Mouse (Mus musculus): ENCODE measurements at regions not wholly inside any gene's neighbourhood (a gene's known extent, or its start where the extent isn't known, plus 50 kb on each side); places are given as distances from the start of the nearest gene placed in this dataset.

DNA sequence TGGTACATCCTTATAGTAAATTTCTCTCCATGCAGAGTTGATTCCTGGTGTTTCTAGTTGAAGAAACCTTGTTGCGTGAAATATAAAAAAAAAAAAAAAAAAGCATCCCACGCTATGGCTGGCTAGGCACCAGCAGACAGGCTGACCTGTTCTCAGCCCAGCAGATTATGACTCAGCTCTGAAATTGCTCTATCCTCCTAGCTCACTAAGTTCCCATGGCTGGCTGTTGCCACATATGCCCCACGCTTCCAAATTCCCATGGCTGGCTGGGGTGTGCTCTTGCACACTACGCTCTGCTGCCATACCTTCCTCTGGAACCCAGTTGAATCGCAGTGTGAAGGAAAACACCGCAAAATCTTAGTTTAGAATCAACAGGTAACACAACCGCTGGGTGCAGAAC lies 270.1 kb downstream of the Mid1ip1 start:
- no peak for DNase-seq (ENCODE audit: low read depth, low spot score)

DNA sequence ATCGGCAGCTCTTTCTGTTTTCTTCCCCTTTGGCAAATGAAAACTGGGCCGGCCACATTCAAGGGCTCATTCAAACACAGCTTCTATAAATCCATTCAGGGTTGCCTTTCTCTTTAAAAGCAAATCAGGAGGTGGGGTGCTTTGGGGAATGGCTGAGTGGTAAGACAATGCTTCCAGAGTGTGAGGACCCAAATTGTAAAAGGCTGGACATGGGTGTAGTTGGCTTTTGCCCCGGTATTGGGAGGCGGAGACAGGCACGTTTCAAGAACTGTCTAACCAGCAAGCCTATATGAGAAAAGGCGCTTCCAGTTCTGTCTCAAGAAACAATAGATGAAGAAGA lies 277.0 kb downstream of the Mid1ip1 start:
- DNase-seq (ENCODE audit: low read depth, low spot score) = no peak

DNA sequence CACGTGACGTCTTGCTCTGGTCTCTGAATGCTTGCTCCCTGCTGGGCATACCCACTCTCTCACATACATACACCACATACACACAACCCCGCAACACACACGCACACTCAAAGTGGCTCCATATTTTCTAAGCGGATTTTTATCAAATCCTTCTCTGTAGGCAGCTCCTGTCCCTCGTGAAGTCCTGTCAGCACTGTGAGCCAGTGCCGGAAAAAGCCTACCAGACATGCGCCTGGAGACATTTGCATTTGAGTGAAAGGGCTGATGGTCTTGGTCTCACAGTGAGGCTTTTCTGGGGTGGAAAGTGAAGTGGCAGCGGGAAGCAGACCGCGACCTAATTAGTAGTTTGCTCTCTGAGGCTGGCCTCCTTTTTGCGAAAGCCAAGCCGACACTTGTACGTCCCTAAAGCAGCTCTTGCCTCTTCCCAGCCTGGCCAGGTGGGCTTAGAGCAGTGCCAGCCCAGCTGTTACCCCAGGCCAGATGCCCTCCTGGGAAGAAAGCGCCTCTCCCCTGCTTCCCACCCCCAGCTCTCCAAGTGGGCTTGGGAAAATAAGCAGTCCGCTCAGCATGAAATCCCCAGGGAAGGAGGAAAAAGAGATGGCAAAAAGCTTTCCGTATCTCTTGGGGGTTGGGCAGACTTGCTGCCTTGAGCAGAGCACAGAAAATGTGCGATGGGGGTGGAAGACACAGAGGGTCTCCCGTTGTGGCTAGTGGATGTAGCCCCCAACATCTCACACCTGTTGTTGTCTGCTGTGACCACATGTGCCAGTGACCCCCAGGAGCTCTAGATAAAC lies 277.6 kb downstream of the Mid1ip1 start:
- DNase-seq (ENCODE audit: low read depth, low spot score) = no peak

DNA sequence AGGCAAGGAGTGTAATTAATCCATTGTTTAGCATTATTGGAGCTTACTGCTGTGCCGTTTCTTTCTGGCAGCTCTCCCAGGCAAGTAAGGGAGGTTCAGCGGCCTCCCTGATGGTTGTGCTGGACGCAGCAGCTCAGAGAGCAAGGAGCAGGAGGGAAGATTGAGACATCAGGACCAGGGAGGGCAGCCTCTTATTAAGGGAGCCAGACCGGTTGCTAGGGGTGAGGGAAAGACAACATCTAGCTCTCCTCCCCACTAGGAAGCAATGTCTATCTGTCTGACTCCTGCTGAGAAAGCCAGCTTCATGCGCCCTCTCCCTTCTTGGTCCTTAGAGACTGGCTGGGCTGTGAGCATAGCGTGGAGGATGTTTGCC lies 278.2 kb downstream of the Mid1ip1 start:
- DNase-seq (ENCODE audit: low read depth, low spot score) = no peak

DNA sequence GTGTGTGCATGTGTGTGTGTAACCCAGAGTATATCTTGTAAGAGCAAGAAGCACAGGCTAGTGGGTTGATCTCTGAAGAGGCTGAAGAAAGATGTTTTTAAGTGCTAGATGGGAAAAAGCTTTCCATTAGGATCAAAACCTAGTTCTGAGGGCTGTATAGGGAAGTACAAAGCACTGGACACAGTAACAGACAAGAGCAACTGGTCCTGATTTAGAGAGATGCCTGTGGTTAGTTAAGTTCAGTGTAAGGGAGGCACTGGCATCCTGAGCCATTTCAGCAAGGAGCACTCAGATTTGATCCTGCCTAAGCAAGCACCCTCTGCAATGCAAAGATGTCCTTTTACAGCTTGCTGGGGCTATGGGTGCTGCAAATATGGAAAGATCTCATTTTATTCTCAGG lies 280.1 kb downstream of the Mid1ip1 start:
- DNase-seq (ENCODE audit: low read depth, low spot score) = no peak

DNA sequence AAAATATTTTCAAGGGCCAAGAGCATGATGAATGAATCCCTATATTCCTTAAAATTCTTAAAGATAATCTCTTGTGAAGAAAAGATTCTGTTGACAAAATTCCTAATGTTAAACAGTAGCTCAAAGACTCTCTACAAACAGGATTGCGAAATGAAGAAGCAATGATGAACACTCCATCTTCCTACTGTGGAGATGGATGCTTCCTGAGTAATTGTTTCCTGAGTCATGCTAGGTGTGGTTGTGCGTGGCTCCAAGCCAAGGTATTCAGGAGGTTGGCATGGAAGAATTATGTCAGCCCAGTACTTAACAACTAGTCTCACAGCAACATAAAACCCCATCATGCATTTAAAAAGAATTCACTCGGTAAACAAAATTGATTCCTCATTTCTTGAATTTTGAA lies 286.4 kb downstream of the Mid1ip1 start:
- no peak for DNase-seq (ENCODE audit: low read depth, low spot score)

DNA sequence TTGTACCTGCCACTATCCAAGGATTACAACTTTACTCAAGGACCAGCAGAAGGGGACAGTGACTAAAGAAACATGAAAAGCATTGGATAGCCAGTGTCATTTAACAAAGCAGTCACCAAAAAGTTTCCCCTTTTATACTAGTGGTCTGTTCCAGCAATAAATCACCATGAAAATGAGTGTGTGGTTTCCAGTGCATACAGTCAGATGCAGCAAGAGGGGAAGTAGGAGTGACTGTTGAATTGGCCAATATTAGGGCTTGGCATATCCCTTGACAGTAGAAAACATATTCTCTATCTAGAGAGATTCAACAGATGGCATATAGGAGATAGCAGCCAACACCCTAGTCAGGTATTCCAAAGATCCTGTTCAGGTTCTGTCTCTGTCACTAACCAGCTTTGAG lies 259.8 kb upstream of the H2al1a start:
- DNase-seq (ENCODE audit: low read depth, low spot score) = no peak

DNA sequence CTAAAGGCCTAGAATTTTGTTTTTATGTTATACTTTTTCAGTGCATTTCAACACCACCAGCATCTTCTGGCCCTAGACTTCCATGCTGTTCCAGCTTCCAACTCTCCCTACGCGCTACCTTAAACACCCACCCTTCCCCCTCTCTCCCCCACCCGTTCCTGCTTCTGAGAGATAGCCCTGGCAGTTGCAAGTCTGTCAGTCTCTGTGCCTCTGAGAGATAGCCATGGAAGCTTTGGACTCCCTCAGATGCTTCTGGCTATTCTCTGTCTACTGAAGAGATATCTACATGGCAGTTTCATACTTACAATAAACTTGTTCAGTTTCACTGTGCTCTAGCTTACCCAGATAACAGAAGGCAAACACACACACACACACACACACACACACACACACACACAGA lies 252.3 kb upstream of the H2al1a start:
- no peak for DNase-seq (ENCODE audit: low read depth, low spot score)

DNA sequence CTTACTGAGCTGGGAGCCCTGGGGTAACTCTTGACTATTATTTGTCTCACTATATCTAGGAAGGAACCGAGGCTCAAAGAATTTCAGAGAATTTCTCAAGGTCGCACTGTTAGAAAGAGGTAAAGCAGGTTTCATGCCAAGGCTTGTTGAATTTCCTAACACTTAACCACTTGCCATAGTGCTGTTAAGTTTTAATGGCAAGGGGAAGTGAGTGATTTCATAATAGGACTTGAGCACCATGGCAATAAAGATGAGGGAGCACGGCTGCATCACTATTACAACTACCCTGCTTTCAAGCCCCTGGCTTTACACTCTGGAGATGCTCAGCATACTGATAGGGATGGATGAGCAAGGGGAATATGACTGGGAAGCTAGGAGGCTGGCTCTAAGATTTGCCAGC lies 216.9 kb upstream of the H2al1a start:
- DNase-seq (ENCODE audit: low read depth, low spot score) = no peak

DNA sequence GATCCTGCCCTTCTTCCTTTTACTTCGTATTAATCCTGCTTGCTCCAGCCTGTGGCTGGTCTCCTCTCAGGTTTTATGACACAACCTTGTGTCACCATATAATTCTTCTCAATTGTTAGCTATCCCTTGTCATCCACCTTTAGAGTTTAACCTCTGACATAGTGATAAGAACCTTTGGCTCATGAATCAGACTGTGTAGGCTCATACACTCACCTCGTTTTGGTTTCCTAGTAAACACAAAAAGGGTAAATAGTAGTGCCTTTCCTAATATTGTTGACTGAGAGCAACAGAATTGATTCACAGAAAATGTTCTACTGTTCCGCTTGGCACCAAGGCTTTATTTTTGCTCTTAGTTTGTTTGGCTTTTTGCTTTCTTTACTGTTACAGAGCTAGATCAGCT lies 216.2 kb upstream of the H2al1a start:
- DNase-seq (ENCODE audit: low read depth, low spot score) = no peak

DNA sequence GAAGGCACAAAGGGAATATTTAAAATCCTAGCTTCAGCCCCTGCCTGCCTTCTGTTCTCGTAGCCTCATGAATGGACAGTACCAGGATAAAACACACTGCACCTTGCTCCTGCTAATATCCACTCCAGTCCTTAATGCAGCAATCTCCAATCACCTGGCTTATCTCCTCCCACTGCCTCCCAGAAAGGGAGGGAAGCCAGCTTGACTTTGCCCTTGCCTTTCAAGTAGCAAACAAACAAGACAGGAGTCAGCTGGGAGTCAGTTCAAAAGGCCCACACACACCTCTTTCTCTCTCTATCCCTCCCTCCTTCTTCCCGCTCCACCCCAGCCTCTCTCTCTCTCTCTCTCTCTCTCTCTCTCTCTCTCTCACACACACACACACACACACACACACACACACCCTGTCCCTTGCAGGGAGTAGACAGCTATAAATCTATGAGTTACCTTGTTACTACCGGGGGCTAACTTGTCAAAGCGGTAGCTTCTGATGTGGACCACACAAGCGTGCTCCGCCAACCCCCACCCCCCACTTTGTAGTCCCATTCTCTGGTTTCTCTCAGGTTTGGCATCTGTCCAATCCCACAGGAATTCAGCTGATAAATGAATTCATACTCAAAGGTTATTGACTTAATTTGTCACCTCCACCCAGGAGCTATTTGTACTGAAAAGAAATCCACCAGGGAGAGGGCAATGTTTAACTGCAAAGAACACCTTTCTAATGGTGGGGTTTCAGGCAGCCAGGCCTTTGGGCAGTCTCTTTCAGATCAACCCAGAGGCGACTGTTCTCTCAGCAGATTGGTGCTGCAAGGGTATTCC lies 212.6 kb upstream of the H2al1a start:
- DNase-seq (ENCODE audit: low read depth, low spot score) = no peak

DNA sequence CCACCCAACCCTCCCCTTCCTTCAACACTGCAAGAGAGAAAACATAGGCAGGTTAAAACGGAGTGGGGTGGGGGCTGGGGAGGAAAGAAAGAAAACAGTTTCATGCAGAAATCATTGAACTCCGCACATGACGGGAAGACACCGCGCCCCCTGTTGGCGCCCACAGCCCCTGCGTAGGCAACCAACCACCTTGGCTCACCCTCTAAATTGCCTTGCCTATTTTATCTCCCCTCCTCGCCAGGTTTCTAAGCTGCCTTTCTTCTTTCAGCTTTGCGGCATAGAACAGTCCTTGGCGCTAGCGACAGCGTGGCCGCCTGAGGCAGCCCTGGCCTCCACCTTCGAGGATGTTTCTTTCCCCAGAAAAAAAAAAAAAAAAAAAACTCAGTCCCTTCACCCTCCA lies 211.1 kb upstream of the H2al1a start:
- peak; percentile 4 for DNase-seq (ENCODE audit: low read depth, low spot score)

DNA sequence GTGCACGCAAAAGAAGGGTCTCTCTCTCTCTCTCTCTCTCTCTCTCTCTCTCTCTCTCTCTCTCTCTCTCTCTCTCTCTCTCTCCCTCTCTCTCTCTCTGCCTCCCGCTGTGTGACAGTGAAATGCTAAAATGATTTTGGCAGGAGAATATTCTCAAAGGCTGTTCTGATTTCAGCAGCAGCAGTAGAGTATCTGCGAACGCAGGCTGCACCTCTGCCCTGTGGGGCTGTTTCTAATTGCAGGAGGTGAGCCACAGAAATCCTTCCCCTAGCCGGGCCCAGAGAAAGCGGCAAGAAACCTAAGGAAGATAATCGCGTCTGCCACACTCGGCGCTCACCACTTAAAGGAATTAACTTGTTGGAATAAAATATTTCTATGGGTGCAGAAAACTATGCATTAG lies 210.6 kb upstream of the H2al1a start:
- no peak for DNase-seq (ENCODE audit: low read depth, low spot score)

DNA sequence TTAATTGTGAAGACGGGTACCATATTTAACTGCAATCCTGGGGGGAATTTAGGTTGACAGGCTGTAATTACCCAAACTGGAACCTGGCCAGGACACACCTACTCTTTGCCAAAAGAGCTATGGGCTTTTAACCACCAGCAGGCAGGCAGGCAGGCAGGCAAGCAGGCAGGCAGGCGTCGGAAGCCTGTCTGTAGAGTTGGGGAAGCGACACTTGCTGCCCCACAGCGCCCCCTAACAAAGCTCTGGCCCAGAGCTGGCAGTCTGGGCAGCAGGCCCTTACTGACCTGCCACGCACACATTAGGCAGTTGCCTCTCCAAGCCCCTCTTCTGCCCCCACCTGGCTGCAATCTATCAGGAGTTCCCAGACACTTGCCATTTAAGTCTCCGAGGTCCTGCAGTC lies 208.6 kb upstream of the H2al1a start:
- DNase-seq (ENCODE audit: low read depth, low spot score) = no peak

DNA sequence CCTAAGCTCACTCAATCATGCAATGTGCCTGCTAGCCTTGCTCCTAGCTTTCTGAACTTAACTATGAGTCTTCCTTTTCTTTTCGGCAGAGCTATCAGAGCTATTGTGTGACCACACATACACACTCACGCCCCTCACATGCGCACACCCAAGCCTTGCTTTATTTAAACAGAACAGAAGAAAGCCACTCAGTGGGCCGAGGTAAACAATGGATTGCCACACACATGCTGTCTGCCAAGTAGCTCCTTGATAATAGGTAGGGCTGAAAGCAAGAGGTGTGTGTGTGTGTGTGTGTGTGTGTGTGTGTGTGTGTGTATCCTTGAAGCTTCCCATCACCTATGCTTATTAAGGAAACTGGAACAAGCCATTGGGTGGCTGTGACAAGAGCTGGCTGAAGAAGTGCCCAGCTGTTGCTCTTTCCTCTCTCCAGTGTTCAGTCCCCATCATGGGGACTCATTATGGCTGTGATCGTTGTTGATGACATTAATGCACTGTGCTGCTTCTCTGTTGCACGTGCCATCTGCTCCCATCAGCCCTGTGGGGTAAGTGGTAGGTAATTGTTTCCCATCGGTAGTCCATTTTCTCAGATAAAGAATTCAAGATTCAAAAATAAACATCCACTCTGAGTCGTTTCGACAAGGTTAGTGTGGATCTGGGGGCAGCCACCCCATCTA lies 201.3 kb upstream of the H2al1a start:
- no peak for DNase-seq (ENCODE audit: low read depth, low spot score)

DNA sequence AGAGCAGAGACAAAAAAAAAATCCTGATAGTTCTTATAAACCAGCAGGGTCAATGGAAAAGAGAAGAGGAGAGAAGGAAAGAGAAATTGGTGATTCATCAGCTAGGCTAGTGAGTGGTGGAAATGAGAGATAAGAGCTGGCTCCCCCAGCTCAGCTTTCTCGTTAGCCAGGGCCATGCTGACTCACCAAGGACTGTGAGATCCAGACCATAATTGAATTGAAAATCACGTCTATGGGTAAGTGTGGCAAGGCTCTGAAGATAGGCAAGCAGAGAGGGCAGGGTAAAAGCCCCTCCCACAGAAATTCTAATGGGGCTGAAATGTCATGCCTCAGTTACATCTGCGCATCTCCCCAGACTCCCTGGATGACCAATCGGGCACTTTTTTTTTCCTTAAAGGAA lies 200.7 kb upstream of the H2al1a start:
- DNase-seq (ENCODE audit: low read depth, low spot score) = no peak

DNA sequence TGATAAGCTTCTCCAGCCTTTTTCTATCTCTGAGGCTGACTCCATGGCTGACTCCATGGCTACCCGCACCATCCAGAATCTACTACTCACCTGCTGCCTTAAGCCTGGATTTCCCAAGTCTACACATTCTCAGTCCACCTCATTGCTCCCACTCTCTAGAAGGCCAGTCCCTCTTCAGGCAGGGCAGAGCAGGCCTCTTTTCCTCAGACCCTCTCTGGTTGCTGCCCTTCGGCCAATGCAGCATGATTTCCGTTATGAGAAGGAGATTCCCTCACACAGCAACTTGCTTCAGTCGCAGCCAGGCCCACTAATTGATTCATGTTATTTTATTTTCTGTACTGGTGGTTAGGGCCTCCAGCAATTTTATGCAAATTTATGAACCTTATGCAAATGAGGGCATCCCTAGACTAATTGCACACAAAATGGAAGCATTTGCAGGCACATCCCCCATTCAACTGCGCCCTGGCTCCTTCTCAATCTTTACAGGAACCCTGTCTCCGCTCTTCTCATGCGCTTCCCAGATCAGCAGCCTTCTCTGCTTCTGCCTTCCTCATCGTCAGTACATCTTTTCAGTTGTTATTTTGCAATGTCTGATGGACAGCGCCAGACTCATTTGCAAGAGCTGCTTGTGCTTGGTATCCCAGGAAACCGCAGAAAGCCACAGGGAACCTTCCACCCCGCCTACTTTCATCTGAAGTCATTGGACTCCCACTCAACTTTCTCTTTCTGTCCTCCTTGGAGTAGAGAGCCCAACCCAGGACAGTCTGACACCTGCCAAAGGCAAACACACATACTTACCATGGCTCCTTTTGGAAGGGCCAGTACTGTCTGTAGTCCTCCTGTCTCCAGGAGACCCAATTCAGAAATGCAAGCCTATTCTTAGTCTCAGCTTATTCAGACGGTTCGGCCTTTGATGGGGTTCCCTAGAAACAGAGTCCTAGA lies 199.6 kb upstream of the H2al1a start:
- no peak for DNase-seq (ENCODE audit: low read depth, low spot score)

DNA sequence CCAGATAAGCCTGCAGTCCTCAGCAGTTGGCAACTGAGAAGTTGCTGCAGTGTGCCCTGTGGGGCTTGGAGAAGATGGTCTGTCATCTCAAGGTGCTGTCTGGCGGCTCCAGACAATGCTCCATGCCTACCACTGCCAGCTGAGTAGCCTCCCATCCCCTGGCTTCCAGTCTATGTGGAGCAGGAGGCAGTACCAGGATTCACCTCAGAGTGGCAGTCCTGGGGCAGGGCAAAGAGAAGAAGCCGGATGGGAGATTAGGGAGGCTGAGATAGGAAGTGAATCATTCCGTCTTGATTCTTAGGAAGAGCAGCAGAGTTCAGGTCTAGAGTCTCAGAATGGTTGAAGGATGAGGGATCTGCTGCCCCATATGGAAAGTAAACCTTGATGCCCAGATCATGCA lies 198.1 kb upstream of the H2al1a start:
- DNase-seq (ENCODE audit: low read depth, low spot score) = no peak

DNA sequence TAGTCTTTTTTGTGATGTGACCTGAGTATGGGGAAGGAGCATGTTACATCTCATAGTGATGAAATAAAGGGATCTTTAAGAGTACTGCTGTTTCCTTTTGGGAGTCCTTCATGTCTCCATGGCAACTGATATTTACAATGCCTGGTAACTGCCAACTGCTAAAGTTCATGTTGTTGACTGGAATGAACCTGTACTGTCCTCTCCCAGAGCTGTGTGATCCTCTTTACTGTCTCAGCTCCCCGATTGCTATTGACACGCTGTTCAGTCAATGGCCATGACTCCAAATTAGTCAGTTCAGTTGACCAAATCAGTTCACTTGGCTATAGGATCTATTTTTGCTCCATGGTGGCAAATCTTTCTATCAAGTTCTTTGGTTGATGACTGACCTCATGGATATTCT lies 167.8 kb upstream of the H2al1a start:
- DNase-seq (ENCODE audit: low read depth, low spot score) = no peak

DNA sequence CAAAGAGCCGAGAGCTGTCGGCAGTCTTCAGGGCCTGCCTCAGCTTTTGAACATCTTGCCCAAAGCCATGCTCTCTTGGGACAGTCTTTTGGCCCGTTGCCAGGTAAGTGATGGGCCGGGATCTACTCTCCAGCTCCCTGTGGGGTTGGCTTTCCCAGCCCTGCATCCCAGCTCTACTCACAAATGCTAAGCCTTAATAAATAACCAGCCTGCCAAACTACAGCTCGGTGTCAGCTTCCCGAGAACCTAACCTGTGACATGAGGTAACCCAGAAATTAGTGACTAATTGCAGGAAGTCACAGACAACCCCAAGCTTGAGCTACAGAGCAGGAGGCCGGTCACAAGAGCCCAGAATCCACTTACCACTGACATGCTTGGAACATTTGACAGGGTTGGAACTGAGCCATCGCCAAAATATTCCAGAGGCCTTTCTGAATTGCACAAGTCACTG lies 159.1 kb upstream of the H2al1a start:
- DNase-seq (ENCODE audit: low read depth, low spot score) = no peak

DNA sequence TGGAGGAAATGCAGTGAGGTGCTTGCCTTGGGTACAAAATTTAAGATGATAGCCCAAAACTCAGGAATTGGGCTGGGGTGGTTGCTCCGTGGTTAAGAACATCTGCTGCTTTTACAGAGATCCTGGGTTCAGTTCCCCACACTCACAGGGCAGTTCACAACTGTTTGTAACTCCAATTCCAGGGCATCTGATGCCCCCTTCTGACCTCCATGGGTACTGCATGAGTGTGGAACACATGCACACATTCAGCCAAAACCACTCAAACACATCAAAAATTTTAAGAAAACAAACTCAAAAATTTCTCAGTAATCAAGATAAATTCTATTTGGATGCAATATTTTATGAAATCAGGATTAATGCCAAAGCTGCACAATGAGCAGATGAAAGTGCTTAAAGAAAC lies 157.8 kb upstream of the H2al1a start:
- no peak for DNase-seq (ENCODE audit: low read depth, low spot score)

DNA sequence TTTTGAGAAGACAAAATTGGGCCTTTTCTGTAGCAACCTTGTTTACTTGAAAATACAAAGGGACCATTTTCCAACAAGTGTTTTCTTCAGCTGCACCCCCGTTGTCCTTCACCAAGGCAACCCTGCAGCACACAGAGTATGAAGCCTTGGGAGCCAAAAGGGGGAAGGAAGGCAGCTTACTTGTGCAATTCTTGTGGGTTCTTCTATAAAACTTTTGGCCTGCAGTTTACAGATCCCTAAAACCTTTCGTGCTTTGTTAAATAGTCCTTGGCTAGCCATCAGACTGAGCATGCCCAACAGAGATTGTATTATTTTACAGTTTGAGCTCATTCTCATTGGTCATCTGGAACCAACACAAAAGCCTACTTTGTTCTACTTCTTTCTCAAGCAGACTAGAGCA lies 140.6 kb upstream of the H2al1a start:
- no peak for DNase-seq (ENCODE audit: low read depth, low spot score)
